Mouse (Mus musculus) ovary, postnatal 36 days (tissue): ENCODE measurements around the gene Aebp1.
"Not testable (repeated sequence)": the region's sequence is repeated elsewhere in the genome, so short reads cannot be mapped to it uniquely, and the experiment has no call there.

Source experiments
- DNase-seq: peaks from one replicate; pipeline ENCODE4 v3.0.0; 2022; ENCODE audit warnings: low spot score, mixed read lengths

The Aebp1 gene

DNA sequence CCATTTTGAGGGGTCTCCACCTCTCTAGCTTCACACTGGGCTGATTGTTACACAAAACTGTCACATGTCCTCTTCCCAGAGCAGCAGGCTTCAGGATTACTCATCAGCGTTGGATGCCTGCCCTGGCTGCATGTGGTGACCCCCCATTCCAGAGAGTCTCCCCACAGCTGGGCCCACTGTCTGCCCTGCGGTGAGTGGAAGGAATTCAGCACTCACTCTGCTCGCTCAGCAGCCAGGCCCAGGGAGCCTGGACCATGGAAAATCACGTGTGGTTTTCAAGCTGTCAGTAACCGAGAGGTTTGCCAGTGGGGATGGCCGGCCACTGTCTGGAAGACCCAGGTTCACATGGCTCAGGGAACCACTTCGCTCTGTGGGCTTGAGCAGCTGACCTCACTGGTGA is 5.8 kb upstream of the Aebp1 start:
- DNase-seq = no peak

- DNase-seq = no peak
Observed at GRCm38 (mm10) chr11:5856479-5857130, 5.1 kb upstream of the Aebp1 start.

- no peak for DNase-seq
Observed at GRCm38 (mm10) chr11:5858723-5859122, 3.0 kb upstream of the Aebp1 start.

- DNase-seq = no peak
Observed at GRCm38 (mm10) chr11:5859883-5860550, 1.7 kb upstream of the Aebp1 start.

DNA sequence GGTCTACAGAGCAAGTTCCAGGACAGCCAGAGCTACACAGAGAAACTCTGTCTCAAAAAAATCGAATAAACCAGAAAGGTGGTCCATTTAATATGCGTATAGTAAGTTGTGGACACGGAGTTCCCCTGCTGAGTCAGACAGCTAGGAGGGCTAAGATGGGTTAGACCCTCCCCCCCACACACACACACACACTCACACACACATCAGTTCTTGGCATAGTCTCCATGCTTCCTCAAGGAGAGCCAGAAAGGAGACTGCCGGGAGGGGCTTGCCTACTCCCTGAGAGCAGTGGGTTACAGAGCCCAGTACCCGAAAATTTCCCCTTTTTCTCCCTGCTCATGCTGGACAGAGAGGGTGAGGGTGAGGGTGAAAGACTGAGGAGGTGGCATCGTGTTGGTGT is 1.1 kb upstream of the Aebp1 start:
- no peak for DNase-seq

DNA sequence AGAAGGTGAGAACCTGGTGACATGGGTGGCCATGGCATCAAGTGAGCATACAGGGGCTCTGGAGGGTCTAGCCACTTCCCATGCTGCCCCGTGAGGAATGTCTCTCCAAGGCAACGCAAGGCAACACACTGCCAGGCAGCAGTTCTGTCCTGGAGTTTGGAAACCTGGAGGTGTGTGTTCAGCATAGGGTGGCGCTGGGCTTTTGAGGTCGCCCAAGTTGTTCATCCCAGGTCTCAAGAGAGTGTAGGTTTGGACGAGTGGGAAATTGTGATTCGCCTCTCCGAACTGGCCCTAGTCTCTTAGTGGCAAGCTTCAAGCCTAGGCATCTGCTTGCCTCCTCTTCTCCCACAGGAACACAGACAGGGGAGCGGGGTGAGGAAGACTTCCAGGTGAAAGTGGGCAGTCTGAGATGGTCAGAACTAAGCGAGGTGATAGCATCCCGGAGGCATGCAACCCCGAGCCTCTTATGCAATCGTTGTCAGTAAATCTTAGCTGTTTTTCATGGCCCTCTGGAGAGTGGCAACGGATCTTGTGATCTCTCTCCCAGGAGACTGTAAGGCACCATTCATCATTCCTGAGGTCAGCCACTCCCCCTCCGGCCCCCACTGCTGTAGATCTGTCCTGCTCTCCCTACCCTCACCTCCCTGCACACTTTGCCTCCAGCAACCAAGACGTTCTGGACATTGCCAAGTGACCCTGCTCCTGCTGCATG is 803 bp downstream of the Aebp1 start:
- DNase-seq = peak; percentile 56

DNA sequence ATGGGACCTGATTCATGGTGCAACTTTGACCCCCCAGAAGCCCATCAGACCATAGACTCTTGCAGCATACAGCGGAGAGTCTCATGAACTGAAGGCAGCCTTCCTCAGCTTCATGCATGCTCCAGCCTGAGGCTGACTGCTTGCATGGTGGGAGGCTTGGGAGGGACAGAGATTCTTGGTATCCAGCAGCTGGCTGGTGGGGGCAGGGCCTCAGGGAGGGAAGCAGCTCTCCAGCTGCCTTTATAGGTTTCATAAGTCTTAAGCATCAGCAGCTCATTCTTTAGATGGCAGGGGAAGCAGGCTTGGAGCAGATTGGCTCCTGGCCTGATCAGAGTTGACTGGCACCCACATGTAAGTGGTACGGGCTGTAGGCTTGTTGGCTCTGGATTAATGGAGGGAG is 5.4 kb downstream of the Aebp1 start:
- no peak for DNase-seq

GRCm38 (mm10) chr11:5868324-5868723 is 6.6 kb downstream of the Aebp1 start:
- DNase-seq = no peak

- DNase-seq = no peak
Observed at GRCm38 (mm10) chr11:5869331-5869730, 7.6 kb downstream of the Aebp1 start.

GRCm38 (mm10) chr11:5870069-5870468 is 8.3 kb downstream of the Aebp1 start:
- no peak for DNase-seq

GRCm38 (mm10) chr11:5872707-5873106 is 11.0 kb downstream of the Aebp1 start:
- DNase-seq = no peak

DNA sequence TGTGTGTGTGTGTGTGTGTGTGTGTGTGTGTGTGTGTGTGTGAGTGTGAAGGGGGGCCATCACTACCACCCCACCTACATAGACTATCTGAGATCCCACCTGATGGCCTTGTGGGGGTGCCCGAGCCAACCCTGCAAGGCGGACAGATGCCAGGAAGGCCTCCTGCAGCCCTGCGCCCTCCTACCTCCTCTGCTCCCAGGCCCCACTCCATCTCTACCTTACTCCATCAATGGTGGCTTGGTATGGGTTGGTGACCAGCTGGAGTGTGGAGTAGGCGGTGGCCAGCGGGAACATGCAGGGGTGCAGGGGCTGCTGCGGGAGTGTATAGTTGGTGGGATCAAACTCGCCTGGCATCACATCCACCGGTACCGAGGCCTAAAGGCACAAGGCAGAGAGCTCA is 11.4 kb downstream of the Aebp1 start:
- no peak for DNase-seq

DNA sequence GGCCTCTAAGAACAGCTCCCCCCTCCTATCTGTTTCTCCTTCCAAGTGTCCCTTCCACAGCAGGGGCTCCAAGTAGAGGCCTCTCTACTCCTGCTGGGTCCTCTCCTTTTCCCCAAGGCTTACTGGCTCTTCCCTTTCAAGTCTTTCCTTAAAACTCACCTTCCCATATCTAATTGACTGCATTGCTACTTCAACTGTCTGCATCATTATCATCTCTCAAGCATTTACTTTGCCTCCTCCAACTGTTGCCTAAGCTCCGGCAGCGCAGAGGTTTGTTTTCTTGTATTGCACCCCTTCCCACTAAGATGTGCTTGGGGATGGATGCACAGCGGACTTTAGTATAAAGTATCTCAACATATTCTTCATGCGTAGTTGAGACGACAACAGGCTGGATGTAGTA is 15.7 kb downstream of the Aebp1 start:
- DNase-seq = no peak

DNA sequence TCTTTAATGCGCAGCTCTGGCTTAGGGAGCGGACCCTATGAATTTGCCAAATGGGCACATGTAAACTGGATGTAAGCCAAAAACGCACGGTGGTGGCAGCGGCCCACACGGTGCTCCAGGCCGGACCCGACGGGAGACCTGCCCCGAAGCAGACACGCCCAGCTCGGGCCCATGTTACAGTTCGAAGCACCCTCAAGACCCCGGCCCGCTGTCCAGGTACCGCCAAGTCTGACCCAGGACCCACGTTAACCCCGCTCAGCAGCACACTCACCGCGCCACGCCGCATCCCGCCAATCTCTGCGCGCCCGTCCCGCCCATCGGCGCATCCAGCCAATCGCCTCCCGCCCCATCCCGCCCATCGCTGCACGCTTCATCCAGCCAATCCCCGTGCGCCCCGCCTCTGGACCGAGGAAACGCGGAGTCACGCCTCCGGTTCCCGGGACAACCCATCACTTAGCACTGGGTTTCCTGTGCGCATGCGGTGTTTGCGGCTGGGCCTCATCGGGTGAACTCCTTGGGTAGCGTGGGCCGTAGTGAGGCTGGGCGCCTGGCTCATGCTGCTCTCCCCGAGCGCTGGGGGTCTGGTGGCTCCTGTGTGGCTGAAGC is 16.3 kb downstream of the Aebp1 start, which contains the start of gene Pold2:
TSS of gene Pold2 (minus strand) at position 372 of the 606 bp plus-strand sequence.
- peak; percentile 97 for DNase-seq

GRCm38 (mm10) chr11:5878661-5879060 is 16.9 kb downstream of the Aebp1 start:
- DNase-seq = no peak

DNA sequence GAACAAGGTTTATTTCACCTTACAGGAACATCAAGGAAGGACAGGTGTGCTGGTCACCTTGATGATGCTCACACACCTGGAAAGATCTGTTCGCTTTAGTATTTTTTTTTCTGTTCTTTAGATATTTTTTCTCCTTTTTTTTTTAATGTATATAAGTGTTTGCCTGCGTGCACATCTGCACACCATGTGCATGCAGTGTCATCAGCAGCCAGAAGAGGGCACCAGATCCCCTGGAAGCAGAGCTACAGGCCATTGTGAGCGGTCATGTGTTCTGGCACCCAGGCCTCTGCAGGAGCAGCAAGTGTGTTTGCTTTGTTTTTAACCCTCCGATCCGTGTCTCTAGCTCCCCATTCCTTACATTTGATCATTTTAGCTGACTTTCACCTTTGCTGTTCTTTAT is 18.2 kb downstream of the Aebp1 start:
- DNase-seq = no peak

DNA sequence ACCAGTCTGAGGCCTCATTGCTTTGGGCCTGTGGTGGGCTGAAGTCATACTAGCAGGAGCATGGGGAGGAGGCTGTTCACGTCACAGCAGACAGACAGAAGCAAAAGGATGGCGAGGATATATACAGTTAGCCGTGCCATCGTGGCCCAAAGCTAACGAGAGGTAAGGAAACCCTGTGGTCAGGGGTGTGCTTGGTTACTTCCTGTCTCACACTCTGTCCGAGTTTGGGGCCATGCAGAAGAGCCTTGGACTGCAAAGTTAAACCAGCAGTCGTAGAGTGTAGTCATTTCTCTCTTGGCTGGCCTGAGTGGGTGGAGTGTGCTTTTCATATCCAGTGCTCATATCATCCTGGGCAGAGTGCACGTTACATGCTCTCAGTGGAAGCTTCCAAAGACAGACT is 20.8 kb downstream of the Aebp1 start:
- DNase-seq = no peak

- no peak for DNase-seq
Observed at GRCm38 (mm10) chr11:5886187-5886586, 24.4 kb downstream of the Aebp1 start.

DNA sequence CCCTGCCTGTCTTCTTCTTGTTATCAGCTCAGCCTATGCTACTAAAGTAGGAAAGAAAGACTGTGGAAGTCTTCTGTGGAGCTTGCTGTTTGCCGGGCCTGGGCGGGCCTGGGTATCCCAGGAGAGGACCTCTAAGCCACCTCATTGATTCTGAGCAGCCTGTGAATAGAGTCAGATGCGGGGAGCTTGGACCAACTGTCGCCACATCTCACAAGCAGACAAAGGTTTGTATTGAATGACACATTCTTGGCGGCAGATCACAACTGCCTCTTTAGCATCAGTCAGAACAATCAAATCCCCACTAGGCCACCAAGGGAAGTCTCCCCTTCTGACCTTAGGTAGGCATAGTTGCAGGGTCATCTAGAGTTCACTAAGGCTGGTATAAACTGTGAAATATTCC is 25.5 kb downstream of the Aebp1 start:
- DNase-seq = no peak

GRCm38 (mm10) chr11:5888563-5888962 is 26.8 kb downstream of the Aebp1 start:
- DNase-seq = not testable (repeated sequence)

GRCm38 (mm10) chr11:5892151-5892591 is 30.4 kb downstream of the Aebp1 start:
- no peak for DNase-seq

GRCm38 (mm10) chr11:5892810-5893368 is 31.1 kb downstream of the Aebp1 start:
- DNase-seq = no peak
